Mouse (Mus musculus): ENCODE measurements at regions not wholly inside any gene's neighbourhood (a gene's known extent, or its start where the extent isn't known, plus 50 kb on each side); places are given as distances from the start of the nearest gene placed in this dataset.

GRCm38 (mm10) chr1:194041393-194042352 is 576.3 kb upstream of the Plxna2 start:
- peak; percentile 40 for DNase-seq (ENCODE audit: low spot score)

DNA sequence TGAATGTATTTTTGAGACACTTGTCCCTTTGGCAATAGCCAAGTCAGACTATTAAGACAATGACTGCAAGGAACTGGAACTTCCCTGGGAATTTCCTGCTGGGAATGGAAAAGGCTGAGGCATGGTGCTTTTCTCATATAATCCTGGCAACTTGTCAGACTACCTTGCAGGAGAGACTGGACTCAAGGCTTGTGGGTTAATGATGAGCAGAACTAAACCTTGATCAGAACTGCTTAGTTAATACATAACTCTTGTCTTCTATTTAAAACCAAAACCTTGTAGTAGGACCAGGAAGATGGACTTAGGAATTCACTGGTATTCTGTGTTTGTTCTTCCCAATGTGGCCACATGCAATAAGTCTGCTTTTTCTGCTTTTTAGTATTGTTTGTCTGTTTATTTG is 579.3 kb upstream of the Plxna2 start:
- no peak for DNase-seq (ENCODE audit: low spot score)

- peak; percentile 65 for DNase-seq (ENCODE audit: low spot score)
Measured at GRCm38 (mm10) chr1:194034199-194034883, 583.7 kb upstream of the Plxna2 start.

DNA sequence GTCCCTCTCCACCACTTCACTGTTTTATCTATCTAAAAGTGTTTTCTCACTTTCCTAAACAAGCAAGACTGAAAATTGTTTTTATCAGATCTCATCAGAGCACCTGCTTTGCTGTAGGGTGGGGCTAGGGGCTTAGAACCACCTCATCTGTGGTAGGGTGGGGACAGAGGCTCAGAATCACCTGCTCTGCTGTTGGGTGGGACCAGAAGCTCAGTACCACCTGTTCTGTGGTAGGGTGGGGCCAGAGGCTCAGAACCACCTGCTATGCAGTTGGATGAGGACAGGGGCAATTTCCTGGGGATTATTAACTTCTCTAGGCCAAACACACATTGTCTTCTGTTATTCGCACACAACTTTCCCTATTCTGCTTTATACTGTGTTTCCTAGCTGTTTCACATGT is 585.4 kb upstream of the Plxna2 start:
- no peak for DNase-seq (ENCODE audit: low spot score)

DNA sequence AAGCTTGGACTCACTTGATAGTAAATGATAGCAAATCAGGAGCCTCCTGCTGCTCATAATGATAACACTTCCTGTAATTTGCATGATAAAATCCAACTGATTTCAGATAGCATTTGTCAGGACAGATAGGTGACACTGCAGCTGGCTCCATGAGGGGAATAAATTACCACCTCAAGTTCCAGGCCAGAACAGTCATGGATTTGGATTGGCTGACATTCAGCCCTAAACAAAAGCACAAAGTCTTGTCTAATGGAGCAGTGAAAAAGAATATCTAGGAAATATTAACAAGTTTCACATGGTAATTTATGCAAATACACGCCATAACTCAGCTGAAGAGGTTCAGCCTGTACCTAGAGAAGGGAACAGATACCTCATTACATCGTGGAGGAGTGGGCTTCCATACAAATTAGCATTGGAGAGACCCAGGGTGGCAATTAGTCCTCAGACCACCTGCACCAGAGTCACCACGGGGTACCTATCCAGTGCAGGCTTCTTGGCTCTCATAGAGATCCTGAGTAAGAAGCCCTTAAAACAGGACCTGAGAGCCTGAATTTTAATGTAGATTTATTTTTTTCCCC is 587.3 kb upstream of the Plxna2 start:
- no peak for DNase-seq (ENCODE audit: low spot score)

DNA sequence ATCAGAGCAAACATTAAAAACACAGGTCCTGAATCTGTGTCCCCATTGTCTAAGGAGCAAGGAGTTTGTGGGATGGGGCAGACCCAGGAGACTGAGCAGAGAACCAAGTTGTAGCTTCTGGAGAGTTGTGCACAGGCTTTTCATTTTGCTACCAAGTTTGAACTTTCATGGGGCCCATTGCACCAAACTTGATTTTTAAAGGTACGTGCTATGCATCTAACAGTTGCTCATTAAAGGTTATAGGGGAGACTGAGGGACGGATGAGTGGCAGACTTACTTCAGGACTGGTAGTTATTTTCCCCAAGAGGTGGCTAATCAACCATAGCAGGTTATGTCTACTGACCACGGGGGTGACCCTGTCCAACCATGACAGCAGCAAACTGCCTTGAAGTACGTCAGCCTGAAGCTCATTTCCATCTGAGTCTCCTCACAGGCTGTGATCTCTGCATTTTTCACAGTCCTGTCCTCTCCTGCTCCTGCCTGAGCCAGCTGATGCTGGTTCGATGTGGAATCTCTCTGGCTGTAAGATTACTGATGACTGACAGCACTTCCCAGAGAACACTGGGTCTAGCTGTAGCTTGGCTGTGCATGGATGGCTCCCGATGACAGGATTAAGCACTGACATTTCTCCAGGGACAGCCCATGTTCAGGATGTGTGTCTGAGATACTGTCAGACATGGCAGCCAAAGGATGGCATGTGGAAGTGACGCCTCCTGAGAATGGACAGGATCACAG is 590.9 kb upstream of the Plxna2 start:
- no peak for DNase-seq (ENCODE audit: low spot score)

DNA sequence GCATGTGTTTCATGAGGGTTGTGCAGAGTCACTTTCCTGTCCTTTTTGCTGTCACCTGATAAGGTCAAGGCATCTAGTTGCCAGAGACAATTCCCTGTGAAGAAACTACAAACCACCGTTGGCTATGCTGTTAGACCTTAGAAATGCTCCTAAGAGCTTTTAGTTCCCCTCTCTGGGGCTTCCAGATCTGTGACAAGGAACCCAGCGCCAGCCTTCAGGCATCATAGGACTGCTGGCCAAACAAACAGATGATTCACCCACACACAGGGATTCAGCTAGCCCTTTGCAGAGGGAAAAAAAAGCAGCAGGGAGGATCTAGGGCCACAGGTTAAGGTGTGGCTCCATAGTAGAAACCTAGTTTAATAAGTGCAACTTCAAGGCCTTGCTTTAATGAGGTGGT is 591.8 kb upstream of the Plxna2 start:
- no peak for DNase-seq (ENCODE audit: low spot score)

GRCm38 (mm10) chr1:194019282-194019681 is 598.7 kb upstream of the Plxna2 start:
- DNase-seq (ENCODE audit: low spot score): no peak

- no peak for DNase-seq (ENCODE audit: low spot score)
Measured at GRCm38 (mm10) chr1:193992226-193992625, 622.1 kb upstream of the Camk1g start.

DNA sequence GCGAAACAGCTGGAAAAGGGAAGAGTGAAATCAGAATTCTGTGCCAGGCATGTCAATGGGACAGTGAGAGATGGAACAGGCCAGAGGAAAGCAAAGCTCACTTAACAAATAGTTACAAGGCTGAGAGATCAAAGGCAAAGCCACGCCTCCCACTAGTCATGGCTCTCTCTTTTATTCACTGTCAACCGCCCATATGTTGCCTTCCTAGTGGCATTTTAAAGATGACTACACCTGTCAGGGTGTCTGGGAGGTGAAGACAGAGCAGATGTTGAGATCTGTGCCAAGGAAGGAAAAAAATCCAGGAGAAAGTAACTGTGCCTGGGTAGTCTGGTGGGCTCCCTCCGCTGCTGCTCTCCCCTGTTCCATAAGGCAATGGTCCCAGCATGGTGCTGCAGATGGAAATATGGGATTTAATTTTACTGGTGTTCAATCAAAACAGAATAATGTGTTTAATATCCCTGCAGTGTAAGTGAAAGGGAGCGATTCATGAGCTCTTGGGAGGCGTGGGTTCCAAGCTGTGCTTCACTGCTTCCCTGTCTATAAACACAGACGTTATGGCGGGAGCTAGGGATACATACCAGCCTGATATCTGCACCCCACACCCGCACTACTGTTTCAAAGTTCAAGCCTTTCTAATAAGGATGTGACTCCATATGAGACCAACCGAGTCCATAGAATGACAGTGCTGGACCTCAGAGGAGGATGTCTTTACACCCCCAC is 620.0 kb upstream of the Camk1g start:
- peak; percentile 42 for DNase-seq (ENCODE audit: low spot score)

- DNase-seq (ENCODE audit: low spot score): peak; percentile 35
Measured at GRCm38 (mm10) chr1:193988970-193989904, 619.1 kb upstream of the Camk1g start.

GRCm38 (mm10) chr1:193980571-193980970 is 610.5 kb upstream of the Camk1g start:
- no peak for DNase-seq (ENCODE audit: low spot score)

- peak; percentile 45 for DNase-seq (ENCODE audit: low spot score)
Measured at GRCm38 (mm10) chr1:193971537-193971936, 601.4 kb upstream of the Camk1g start.

DNA sequence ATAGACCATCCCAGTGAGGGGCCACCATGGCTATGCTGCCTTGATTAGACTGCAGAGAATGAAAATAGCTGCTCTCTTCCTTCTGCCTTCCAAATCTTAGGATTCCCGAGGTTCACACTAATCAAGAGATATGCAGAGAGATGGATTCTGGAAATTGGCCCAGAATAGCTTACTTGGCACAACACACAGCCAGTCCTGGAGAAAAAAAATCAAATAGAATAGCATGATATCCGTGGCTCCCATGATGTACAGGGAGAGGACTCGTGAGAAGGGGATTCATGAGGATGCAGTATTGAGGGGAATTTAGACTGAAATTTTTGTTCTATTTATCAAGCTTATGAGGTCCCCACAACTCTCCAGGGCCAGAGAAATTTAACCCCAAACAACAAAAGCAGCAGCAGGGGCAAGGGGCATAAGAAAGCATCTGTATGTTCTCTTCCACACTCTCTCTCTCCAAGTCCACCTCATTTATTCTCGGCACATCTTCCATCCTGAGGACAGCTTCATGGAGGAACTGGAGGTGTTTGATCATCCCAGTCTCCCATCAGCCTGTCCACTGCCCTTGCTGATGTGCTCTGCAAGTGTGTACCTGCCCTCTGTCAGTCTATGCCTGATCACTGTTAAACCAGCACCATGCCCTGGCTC is 599.3 kb upstream of the Camk1g start:
- no peak for DNase-seq (ENCODE audit: low spot score)

DNA sequence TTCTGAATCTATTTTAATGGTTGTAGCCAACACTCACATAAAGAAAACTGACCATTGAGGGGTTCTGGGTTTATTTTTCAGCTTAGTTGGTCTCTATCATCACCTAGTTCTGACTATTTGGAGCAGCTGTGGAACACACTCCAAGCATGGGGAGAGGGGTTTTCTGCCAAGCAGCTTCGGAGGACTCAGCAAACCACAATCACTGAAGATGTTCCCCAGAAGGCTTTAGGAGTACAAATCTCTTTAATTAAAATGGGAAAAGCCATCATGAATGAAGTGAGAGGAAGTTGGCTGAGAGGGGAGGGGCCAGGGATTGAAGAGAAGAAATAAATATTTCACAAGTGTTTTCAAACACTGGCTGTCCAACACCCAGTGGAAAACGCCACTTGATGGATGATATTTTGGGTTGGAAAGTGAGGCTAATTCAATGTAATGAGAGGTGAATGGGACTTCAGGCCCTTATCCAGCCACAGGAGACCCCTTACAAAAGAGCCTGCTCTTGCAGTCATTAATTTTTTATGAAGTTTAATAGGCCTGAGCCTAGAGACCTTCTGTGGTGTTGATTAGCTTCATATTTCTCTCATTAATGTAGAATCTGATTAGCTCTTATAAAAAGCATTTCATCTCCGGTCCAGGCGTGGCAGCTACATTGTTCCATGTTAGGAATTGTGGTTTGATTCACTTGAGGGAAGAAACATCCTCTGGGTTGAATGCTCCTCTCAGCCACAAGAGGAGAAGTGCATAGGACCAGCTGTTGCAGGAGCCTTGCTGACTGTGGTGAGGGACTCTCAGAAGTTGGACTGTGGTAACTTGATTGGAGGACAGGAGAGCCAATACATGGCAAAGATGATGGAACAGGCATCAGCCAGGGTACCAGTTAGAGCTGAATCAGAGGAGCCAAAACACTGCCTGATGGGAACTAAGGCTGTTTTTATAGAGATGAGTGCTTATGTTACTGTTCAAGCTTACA is 598.1 kb upstream of the Camk1g start:
- DNase-seq (ENCODE audit: low spot score): no peak

DNA sequence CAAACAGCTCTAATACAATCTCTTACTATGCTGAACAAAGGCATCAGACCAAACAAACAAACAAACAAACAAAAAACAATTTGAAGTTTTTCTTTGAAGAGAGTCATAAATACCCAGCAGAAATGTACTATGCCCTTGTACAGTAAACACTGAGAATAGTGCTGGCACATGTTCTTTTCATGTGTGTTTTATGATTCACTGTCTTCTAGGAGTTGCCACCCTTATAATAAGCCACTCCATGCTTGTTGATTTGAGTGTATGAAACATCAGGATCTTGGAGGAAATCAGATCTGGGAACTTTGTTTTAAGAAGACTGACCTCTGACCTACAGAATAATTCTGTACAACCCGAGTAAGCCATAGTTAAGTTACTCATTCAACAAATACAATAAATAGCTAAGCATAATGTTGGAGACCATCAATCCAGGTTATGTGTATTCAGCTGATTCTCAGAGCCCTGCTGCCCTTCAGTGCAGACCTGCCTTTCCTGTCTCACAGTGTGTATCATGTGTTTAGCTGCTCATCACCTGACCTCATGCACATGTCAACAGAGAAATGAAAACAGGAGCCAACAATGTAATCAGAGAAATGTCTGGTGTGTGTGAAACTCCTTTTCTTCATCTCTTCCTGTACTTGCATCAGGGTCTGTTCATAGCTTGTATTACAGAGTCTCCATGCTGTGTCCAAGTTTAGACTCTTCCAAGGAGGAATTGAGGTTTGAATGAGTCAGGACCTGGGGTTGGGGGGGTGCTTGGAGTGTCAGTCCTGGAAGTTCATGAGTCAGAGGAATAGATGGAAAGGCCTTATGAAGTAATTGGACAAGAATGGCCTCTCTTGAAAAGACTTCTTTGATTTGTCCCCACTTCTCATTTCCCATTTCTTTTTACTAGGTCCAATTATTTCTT is 596.8 kb upstream of the Camk1g start:
- DNase-seq (ENCODE audit: low spot score): no peak

DNA sequence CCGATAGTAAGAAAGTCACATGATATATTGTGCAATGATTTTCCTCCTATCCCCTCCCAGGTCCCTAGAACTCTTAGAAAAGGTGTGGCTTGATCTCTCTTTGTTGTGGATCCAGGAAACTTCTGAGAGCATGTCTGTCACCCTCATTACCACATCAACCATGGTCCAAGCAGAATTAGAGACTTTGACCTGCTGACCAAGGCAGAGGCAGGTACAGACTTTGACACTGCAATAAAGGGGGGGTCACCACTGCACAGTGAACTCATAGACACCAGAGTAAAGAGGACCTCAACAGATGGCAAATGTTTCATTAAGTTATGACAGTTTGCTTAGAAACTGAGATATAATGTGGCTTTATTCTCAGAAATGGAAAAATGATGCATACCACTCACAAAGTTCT is 595.2 kb upstream of the Camk1g start:
- no peak for DNase-seq (ENCODE audit: low spot score)

GRCm38 (mm10) chr1:193951936-193952335 is 581.8 kb upstream of the Camk1g start:
- no peak for DNase-seq (ENCODE audit: low spot score)
